Mouse (Mus musculus) lung, embryonic 16.5 days (tissue): ENCODE results near the gene Cacna1c. TPM values are rescaled to one million over a fixed set of nuclear protein-coding genes. Genes with fewer than 3 reads are reported as not detected.

Source experiments
- ATAC-seq: fragments of 200-750 bp; cut with Nextera tagmentation; 2 replicates; pipeline ENCODE4 v1.8.0; 2017; ENCODE audit warnings: low read depth, mild to moderate bottlenecking, moderate library complexity
- H3K27ac ChIP-seq: fragments of 300-500 bp; sonication (generic); 2 replicates; pipeline ENCODE4 v1.5.1; 2014; ENCODE audit warnings: mild to moderate bottlenecking, control low read depth, low read length
- H3K27me3 ChIP-seq: fragments of 300-500 bp; sonication (generic); 2 replicates; pipeline ENCODE4 v1.6.1; 2014; ENCODE audit warnings: low read depth, low read length, mixed read lengths; ENCODE audit not compliant: control insufficient read depth, insufficient read depth
- H3K36me3 ChIP-seq: fragments of 300-500 bp; sonication (generic); 2 replicates; pipeline ENCODE4 v1.6.1; 2014; ENCODE audit warnings: low read length; ENCODE audit not compliant: control insufficient read depth, insufficient read depth
- H3K4me1 ChIP-seq: fragments of 300-500 bp; sonication (generic); replicated peaks from 2 replicates; pipeline ENCODE4 v1.6.1; 2014; ENCODE audit warnings: low read length, mixed read lengths; ENCODE audit not compliant: control insufficient read depth, insufficient read depth
- H3K4me2 ChIP-seq: fragments of 300-500 bp; sonication (generic); 2 replicates; pipeline ENCODE4 v1.6.1; 2014; ENCODE audit warnings: low read depth, low read length, control low read depth
- H3K4me3 ChIP-seq: fragments of 300-500 bp; sonication (generic); 2 replicates; pipeline ENCODE4 v1.5.1; 2014; ENCODE audit warnings: mild to moderate bottlenecking, low read length, control low read depth
- H3K9ac ChIP-seq: fragments of 300-500 bp; sonication (generic); 2 replicates; pipeline ENCODE4 v1.6.1; 2014; ENCODE audit warnings: low read length, control low read depth
- H3K9me3 ChIP-seq: fragments of 300-500 bp; sonication (generic); 2 replicates; pipeline ENCODE4 v1.6.1; 2016; ENCODE audit warnings: low read length; ENCODE audit not compliant: control insufficient read depth
- WGBS: fragments of 180-500 bp; shearing (Covaris S2); extraction: QIAGEN DNeasy Blood & Tissue Kit; methylation state at CpG from one replicate; pipeline ENCODE4 v1.1.7; 2014; 5-methylcytosine and 5-hydroxymethylcytosine counted together
- polyA plus RNA-seq: library from polyadenylated mRNA; unstranded; fragments of >200 nt; fragmentation: Nextera tagmentation; extraction: Ambion mirVana; gene quantifications from 2 replicates; pipeline ENCODE4 v1.2.1, GENCODE M21; 2015

The Cacna1c gene
- polyA plus RNA-seq, 1 experiment from 2014 or later, result 5.8 TPM

DNA sequence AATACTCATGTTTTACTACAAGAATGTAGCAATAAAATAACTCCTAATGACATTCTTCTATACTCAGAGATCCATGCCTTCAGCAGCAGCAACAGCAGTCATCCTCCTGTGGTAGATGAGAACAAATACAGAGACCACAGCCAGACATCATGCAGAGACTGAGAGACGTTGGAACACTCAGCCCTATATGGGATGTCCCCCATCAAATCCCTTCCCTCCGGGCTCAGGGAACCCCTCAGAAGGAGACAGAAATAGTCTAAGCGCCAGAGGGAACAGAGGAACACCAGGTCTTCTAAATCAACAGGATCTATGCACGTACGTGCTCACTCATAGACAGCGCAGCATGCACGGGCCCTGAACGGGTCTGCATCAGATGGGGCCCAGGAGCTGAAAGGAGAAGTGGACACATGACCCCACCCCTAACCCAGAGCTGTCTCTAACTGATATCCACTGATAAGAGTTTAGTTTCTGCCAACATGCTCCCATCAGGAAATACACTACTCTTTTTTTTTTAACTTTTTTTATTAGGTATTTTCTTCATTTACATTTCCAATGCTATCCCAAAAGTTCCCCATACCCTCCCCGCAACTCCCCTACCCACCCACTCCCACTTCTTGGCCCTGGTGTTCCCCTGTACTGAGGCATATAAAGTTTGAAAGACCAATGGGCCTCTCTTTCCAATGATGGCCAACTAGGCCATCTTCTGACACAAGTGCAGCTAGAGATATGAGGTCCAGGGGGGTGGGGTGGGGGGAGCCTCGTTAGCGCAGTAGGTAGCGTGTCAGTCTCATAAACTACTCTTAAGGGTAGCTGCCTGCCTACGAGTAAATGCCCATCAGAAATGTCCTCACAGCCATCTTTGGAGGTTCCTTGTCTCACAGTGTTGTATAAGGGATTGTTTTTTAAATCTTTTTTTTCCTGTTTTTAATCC lies 182.8 kb downstream of the Cacna1c start:
- peaks cover 11% of the 10 kb centered on the region; the same call in 1 of the 2 replicates for H3K4me1 ChIP-seq
- H3K27ac ChIP-seq, result no peak overlapping the region
- 79% methylated on average over 13 of the region's 13 CpGs for WGBS

GRCm38 (mm10) chr6:119010875-119011274 lies 185.3 kb downstream of the Cacna1c start:
- H3K27me3 ChIP-seq, result no peaks in the 10 kb centered on the region
- ATAC-seq, result no peak
- H3K4me3 ChIP-seq, result no peak overlapping the region
- H3K9ac ChIP-seq, result no peak overlapping the region
- WGBS, result 58% methylated on average over 3 of the region's 3 CpGs
- no peak overlapping the region for H3K4me2 ChIP-seq
- H3K9me3 ChIP-seq, result no peaks in the 10 kb centered on the region
- H3K4me1 ChIP-seq, result peaks cover 9% of the 10 kb centered on the region; the same call in 1 of the 2 replicates
- H3K36me3 ChIP-seq, result no peaks in the 10 kb centered on the region
- no peak overlapping the region for H3K27ac ChIP-seq

More for the DNA sequence above, 182.8 kb downstream of the Cacna1c start:
- no peak for ATAC-seq
- Histone ChIP-seq H3K4me3 (no peak overlapping the region), H3K36me3 (no peaks in the 10 kb centered on the region), H3K9me3 (no peaks in the 10 kb centered on the region), H3K27me3 (no peaks in the 10 kb centered on the region), H3K9ac (no peak overlapping the region), H3K4me2 (no peak overlapping the region)

GRCm38 (mm10) chr6:119009526-119009925 lies 186.7 kb downstream of the Cacna1c start:
- 73% methylated on average over 7 of the region's 7 CpGs for WGBS
- H3K4me2 ChIP-seq, result no peak overlapping the region
- no peaks in the 10 kb centered on the region for H3K9me3 ChIP-seq
- H3K9ac ChIP-seq, result no peak overlapping the region
- peaks cover 9% of the 10 kb centered on the region; the same call in 1 of the 2 replicates for H3K4me1 ChIP-seq
- H3K36me3 ChIP-seq, result no peaks in the 10 kb centered on the region
- no peak overlapping the region; the same call in 1 of the 2 replicates for H3K27ac ChIP-seq
- no peak; the same call in 1 of the 2 replicates for ATAC-seq
- no peak overlapping the region for H3K4me3 ChIP-seq
- no peaks in the 10 kb centered on the region for H3K27me3 ChIP-seq

GRCm38 (mm10) chr6:119008638-119009166 lies 187.5 kb downstream of the Cacna1c start:
- WGBS, result 55% methylated on average over 7 of the region's 7 CpGs

DNA sequence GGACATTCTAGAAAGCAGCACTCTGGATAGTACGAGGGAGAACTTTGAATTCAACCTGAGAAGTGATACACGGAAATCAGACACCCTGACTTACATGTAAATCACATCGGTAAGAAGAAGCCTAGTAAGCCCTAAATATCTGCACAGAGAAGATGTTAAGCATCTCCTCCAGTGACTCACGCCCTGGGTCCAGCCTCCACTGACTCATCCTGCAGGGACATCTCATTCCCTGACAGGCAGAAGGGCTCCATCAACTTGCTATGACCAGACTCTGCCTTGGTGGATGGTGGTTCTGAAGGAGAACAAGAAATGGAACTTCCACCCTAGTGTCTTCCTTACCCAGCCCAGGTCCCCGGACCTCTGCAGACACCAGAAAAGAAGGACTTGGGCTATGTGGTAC lies 191.6 kb downstream of the Cacna1c start:
- Histone ChIP-seq H3K4me1 (peaks cover 29% of the 10 kb centered on the region), H3K27ac (no peak overlapping the region), H3K4me3 (no peak overlapping the region), H3K27me3 (no peaks in the 10 kb centered on the region), H3K36me3 (no peaks in the 10 kb centered on the region), H3K9me3 (no peaks in the 10 kb centered on the region), H3K4me2 (no peak overlapping the region), H3K9ac (no peak overlapping the region)
- 89% methylated on average over 5 of the region's 5 CpGs for WGBS
- no peak for ATAC-seq

More at GRCm38 (mm10) chr6:119008638-119009166, 187.5 kb downstream of the Cacna1c start:
- no peaks in the 10 kb centered on the region for H3K36me3 ChIP-seq
- H3K4me1 ChIP-seq, result peaks cover 9% of the 10 kb centered on the region; the same call in 1 of the 2 replicates
- no peak overlapping the region for H3K4me2 ChIP-seq
- H3K9me3 ChIP-seq, result no peaks in the 10 kb centered on the region
- H3K4me3 ChIP-seq, result no peak overlapping the region
- peak overlapping the region; percentile 65 for H3K27ac ChIP-seq
- H3K27me3 ChIP-seq, result no peaks in the 10 kb centered on the region
- H3K9ac ChIP-seq, result no peak overlapping the region
- peak; percentile 60 for ATAC-seq

DNA sequence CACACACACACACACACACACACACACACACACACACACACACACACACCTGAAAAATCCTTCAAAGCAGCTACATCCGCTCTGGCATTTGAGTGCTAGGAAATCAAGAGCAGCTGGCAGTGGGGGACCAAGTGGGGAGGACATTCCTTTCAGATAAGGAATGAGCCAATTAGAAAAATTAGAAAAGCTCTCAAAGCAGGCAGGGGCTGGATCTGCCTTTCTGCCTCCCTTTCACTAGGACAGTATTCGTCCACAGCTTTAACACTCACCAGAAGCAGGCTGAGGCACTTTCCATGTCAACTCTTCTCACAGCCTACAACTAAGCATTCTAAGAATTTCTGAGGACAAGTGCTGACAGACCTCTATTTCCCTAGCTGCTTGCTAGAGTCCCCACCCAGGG lies 194.8 kb downstream of the Cacna1c start:
- Histone ChIP-seq H3K9ac (no peak overlapping the region), H3K9me3 (no peaks in the 10 kb centered on the region), H3K27me3 (no peaks in the 10 kb centered on the region), H3K27ac (peak overlapping the region; percentile 61), H3K36me3 (no peaks in the 10 kb centered on the region), H3K4me3 (no peak overlapping the region), H3K4me1 (peaks cover 24% of the 10 kb centered on the region), H3K4me2 (no peak overlapping the region)
- 23% methylated on average over 2 of the region's 2 CpGs for WGBS
- ATAC-seq, result peak; percentile 83

DNA sequence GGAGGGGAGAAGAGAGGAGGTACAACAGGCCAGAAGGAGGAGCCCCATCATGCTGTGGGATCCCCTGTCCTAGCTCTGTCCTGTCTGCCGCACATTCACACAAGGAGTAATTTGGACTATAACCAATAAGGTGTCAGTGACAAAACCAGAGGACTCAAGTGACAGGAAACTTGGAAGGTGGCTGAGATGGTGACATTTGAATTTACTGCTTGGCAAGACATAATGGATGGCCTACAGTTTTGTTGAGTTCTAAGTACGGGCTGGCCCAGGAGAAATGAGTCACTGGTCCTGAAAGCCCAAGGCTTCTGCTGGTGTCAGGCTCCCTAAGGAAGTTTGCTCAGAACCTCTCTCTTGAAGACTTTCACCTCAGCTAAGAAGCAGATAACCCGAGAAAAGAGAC lies 196.0 kb downstream of the Cacna1c start:
- Histone ChIP-seq H3K36me3 (no peaks in the 10 kb centered on the region), H3K27ac (no peak overlapping the region), H3K4me3 (no peak overlapping the region), H3K27me3 (no peaks in the 10 kb centered on the region), H3K9ac (no peak overlapping the region), H3K4me2 (no peak overlapping the region), H3K9me3 (no peaks in the 10 kb centered on the region), H3K4me1 (peaks cover 24% of the 10 kb centered on the region)
- ATAC-seq, result no peak
- WGBS, result 42% methylated on average over 3 of the region's 3 CpGs

GRCm38 (mm10) chr6:118999329-118999875 lies 196.8 kb downstream of the Cacna1c start:
- no peak overlapping the region for H3K9ac ChIP-seq
- no peak overlapping the region for H3K27ac ChIP-seq
- peaks cover 24% of the 10 kb centered on the region for H3K4me1 ChIP-seq
- H3K4me3 ChIP-seq, result no peak overlapping the region
- H3K36me3 ChIP-seq, result no peaks in the 10 kb centered on the region
- WGBS, result 78% methylated on average over 2 of the region's 2 CpGs
- ATAC-seq, result no peak
- H3K27me3 ChIP-seq, result no peaks in the 10 kb centered on the region
- no peak overlapping the region for H3K4me2 ChIP-seq
- H3K9me3 ChIP-seq, result no peaks in the 10 kb centered on the region

GRCm38 (mm10) chr6:118997397-118997796 lies 198.8 kb downstream of the Cacna1c start:
- 88% methylated on average over 4 of the region's 4 CpGs for WGBS
- no peak for ATAC-seq
- Histone ChIP-seq H3K27ac (no peak overlapping the region), H3K27me3 (no peaks in the 10 kb centered on the region), H3K4me3 (no peak overlapping the region), H3K9ac (no peak overlapping the region), H3K4me2 (no peak overlapping the region), H3K4me1 (peaks cover 24% of the 10 kb centered on the region), H3K9me3 (peaks cover 3% of the 10 kb centered on the region; the same call in 1 of the 2 replicates), H3K36me3 (no peaks in the 10 kb centered on the region)
